Mouse (Mus musculus): ENCODE measurements around the gene Grk2. TPM values are rescaled to one million over a fixed set of nuclear protein-coding genes. Genes with fewer than 3 reads are reported as not detected.

Gene Grk2
- polyA plus RNA-seq, 1 experiment from 2014 or later: 17.9 TPM

DNA sequence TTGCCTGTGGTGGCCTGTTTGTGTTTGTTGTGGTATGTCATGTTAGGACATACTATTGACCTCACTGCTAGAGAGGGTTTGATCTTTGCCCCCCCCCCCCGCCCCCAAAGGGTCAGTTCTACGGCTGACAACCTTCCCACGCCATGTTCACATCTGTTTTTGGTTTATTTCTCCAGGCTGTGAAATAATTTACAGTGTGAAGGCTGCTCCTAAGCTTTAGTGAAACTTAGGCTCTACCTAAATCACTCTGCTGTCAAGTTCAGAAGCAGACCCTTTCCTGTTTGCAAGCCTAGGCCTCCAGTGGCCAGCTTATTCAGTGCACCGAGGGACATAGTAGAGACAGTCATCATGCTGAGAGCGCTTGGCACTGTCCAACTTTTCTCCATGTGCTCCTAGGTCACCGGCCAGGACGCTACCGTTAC, 65.8 kb downstream of the Grk2 start:
- 57% methylated on average over 8 of the region's 8 CpGs for WGBS (ENCODE audit: insufficient replicate concordance)
- no peak overlapping the region for H3K4me2 ChIP-seq
- H3K4me1 ChIP-seq: no peaks in the 10 kb centered on the region
- H3K36me3 ChIP-seq: no peaks in the 10 kb centered on the region
- no peak for ATAC-seq
- no peaks in the 10 kb centered on the region for H3K9me3 ChIP-seq (replicated peaks)
- H3K27me3 ChIP-seq (replicated peaks): 0 out of 2 replicates have a peak, but pooled peaks cover 3% of the 10 kb centered on the region
- no peak overlapping the region for H3K27ac ChIP-seq
- H3K9ac ChIP-seq: no peak overlapping the region
- no peak overlapping the region for H3K4me3 ChIP-seq

Small RNA genes within 50 kb of the gene (microRNA-seq; reads per million reads assigned to microRNA genes)
- not detected for gene Mir6985

Other genes with a start within 250 kb of the Grk2 start
- gene Gstp3, start 246.7 kb downstream of the Grk2 start, polyA plus RNA-seq (2016; fragmentation: Nextera tagmentation; extraction: Ambion mirVana): 15.0 and 18.5 TPM in 2 replicates
- 0.37 and 0.53 TPM in 2 replicates for gene Cabp2, start 224.6 kb downstream of the Grk2 start, polyA plus RNA-seq (2016; fragmentation: Nextera tagmentation; extraction: Ambion mirVana)
- gene Cdk2ap2, start 209.0 kb downstream of the Grk2 start, polyA plus RNA-seq (2016; fragmentation: Nextera tagmentation; extraction: Ambion mirVana): 93.2 and 101 TPM in 2 replicates
- gene Pitpnm1, start 206.2 kb downstream of the Grk2 start, polyA plus RNA-seq (2016; fragmentation: Nextera tagmentation; extraction: Ambion mirVana): 4.8 and 5.0 TPM in 2 replicates
- 42.0 and 43.6 TPM in 2 replicates for gene Aip, start 180.4 kb downstream of the Grk2 start, polyA plus RNA-seq (2016; fragmentation: Nextera tagmentation; extraction: Ambion mirVana)
- not detected in 2 replicates for gene Gpr152, start 166.4 kb downstream of the Grk2 start, polyA plus RNA-seq (2016; fragmentation: Nextera tagmentation; extraction: Ambion mirVana)
- gene Cabp4, start 162.2 kb downstream of the Grk2 start, polyA plus RNA-seq (2016; fragmentation: Nextera tagmentation; extraction: Ambion mirVana): 0.06 and 0.07 TPM in 2 replicates
- gene Coro1b, start 157.6 kb downstream of the Grk2 start, polyA plus RNA-seq (2016; fragmentation: Nextera tagmentation; extraction: Ambion mirVana): 86.5 and 86.9 TPM in 2 replicates
- 24.3 and 26.2 TPM in 2 replicates for gene Ptprcap, start 152.6 kb downstream of the Grk2 start, polyA plus RNA-seq (2016; fragmentation: Nextera tagmentation; extraction: Ambion mirVana)
- 39.1 and 39.4 TPM in 2 replicates for gene Rps6kb2, start 142.9 kb downstream of the Grk2 start, polyA plus RNA-seq (2016; fragmentation: Nextera tagmentation; extraction: Ambion mirVana)
- 0.93 and 1.3 TPM in 2 replicates for gene Carns1, start 130.7 kb downstream of the Grk2 start, polyA plus RNA-seq (2016; fragmentation: Nextera tagmentation; extraction: Ambion mirVana)
- gene Tbc1d10c, start 114.9 kb downstream of the Grk2 start, polyA plus RNA-seq (2016; fragmentation: Nextera tagmentation; extraction: Ambion mirVana): 4.3 and 4.9 TPM in 2 replicates
- 572 and 577 TPM in 2 replicates for gene Ppp1ca, start 114.2 kb downstream of the Grk2 start, polyA plus RNA-seq (2016; fragmentation: Nextera tagmentation; extraction: Ambion mirVana)
- 26.5 and 26.8 TPM in 2 replicates for gene Rad9a, start 104.6 kb downstream of the Grk2 start, polyA plus RNA-seq (2016; fragmentation: Nextera tagmentation; extraction: Ambion mirVana)
- 0.73 and 1.3 TPM in 2 replicates for gene Clcf1, start 92.0 kb downstream of the Grk2 start, polyA plus RNA-seq (2016; fragmentation: Nextera tagmentation; extraction: Ambion mirVana)
- gene AC109138.7, start 91.9 kb downstream of the Grk2 start, polyA plus RNA-seq (2016; fragmentation: Nextera tagmentation; extraction: Ambion mirVana): not detected in 2 replicates
- 12.8 and 13.2 TPM in 2 replicates for gene Pold4, start 74.3 kb downstream of the Grk2 start, polyA plus RNA-seq (2016; fragmentation: Nextera tagmentation; extraction: Ambion mirVana)
- gene Ssh3, start 37.0 kb downstream of the Grk2 start, polyA plus RNA-seq (2016; fragmentation: Nextera tagmentation; extraction: Ambion mirVana): 2.2 and 2.6 TPM in 2 replicates
- 0.99 and 1.4 TPM in 2 replicates for gene Ankrd13d, start 23.1 kb downstream of the Grk2 start, polyA plus RNA-seq (2016; fragmentation: Nextera tagmentation; extraction: Ambion mirVana)
- 25.4 and 28.1 TPM in 2 replicates for gene Kdm2a, start 92.1 kb upstream of the Grk2 start, polyA plus RNA-seq (2016; fragmentation: Nextera tagmentation; extraction: Ambion mirVana)
- gene Rhod, start 133.2 kb upstream of the Grk2 start, polyA plus RNA-seq (2016; fragmentation: Nextera tagmentation; extraction: Ambion mirVana): 7.8 and 8.1 TPM in 2 replicates
- 0.35 and 0.42 TPM in 2 replicates for gene Syt12, start 171.2 kb upstream of the Grk2 start, polyA plus RNA-seq (2016; fragmentation: Nextera tagmentation; extraction: Ambion mirVana)
- not detected in 2 replicates for gene 2010003K11Rik, start 192.4 kb upstream of the Grk2 start, polyA plus RNA-seq (2016; fragmentation: Nextera tagmentation; extraction: Ambion mirVana)
- gene Pcx, start 204.2 kb upstream of the Grk2 start, polyA plus RNA-seq (2016; fragmentation: Nextera tagmentation; extraction: Ambion mirVana): 34.3 and 34.8 TPM in 2 replicates